ENCODE assay signal across 3 mouse cellular contexts in the genomic region with DNA sequence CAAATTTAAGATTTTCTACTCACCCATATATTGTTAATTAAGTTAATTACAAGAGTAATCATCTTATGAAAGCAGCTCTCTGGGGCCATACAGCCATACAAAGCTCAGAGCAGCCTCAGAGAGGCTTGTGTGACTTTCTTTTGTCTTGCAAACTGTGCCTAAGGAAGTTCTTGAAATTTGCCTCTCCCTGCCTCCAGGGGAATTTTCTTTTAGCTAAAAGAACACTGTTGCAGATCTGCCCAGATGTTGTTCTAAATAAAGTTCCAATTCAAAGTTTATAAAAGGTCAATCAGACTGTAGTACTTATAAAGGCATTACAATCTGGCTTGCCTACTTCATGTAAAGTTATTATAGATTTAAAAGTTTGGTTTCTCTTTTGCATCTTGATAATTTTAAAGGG. TPM values are rescaled to one million over a fixed set of nuclear protein-coding genes. Genes with fewer than 3 reads are reported as not detected.
"Had no signal": no experiment of that assay in that cellular context is flagged by ENCODE, and none has a peak within 500 bp of the region (broad histone marks: within the 10 kb centered on the region; RNA-seq: fewer than 3 reads in every experiment).

No protein-coding gene starts in this region.

RNA-seq across cellular contexts. Expression of gene Asb4, which starts 47.2 kb away (rescaled TPM):
- total RNA-seq: common myeloid progenitor, adult 5-6 weeks; granulocyte monocyte progenitor cell, adult 5-6 weeks had no signal
- polyA plus RNA-seq: erythroblast, embryonic 14.5 days had no signal
